ENCODE assay signal across 21 mouse cellular contexts in the genomic region with DNA sequence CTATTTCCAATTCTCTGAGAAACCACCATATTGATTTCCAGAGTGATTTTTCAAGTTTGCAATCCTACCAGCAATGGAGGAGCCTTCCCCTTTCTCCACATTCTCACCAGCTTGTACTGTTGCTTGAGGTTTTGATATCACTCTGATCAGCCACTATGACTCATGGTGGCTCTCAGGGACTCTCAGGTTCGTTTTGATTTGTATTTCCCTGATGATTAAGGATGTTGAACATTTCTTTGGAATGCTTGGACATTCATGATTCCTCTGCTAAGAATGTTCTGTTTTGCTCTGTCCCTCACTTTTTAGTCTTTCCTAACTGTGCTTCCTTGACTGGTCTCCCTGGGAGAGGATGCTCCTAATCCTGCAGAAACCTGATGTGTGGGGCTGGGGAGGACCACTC. TPM values are rescaled to one million over a fixed set of nuclear protein-coding genes. Genes with fewer than 3 reads are reported as not detected.
"Had no signal": no experiment of that assay in that cellular context is flagged by ENCODE, and none has a peak within 500 bp of the region (broad histone marks: within the 10 kb centered on the region; RNA-seq: fewer than 3 reads in every experiment).

No protein-coding gene starts in this region.

- H3K27ac ChIP-seq: midbrain, embryonic 10.5 days; midbrain, embryonic 12.5 days; neural tube, embryonic 13.5 days; neural tube, embryonic 15.5 days; stomach, embryonic 15.5 days; stomach, postnatal 0 days had no signal

- DNase-seq: lung, adult 18-20 months; lung, embryonic 14.5 days; lung, postnatal 10 days; lung, postnatal 4 days; midbrain, embryonic 14.5 days; retina, postnatal 1 day; right cerebral cortex, adult 18-20 months; right cerebral cortex, postnatal 14 days; thymus, adult 2 months; thymus, postnatal 25 days; thymus, postnatal 4 days had no signal

- H3K36me3 ChIP-seq: midbrain, embryonic 10.5 days; midbrain, embryonic 12.5 days; neural tube, embryonic 13.5 days; neural tube, embryonic 15.5 days; stomach, embryonic 15.5 days had no signal

- H3K4me3 ChIP-seq: midbrain, embryonic 10.5 days; midbrain, embryonic 12.5 days; myocyte; neural tube, embryonic 13.5 days; neural tube, embryonic 15.5 days; stomach, embryonic 15.5 days had no signal

- H3K27me3 ChIP-seq: midbrain, embryonic 12.5 days; neural tube, embryonic 13.5 days; neural tube, embryonic 15.5 days; stomach, embryonic 15.5 days had no signal

- H3K4me1 ChIP-seq: midbrain, embryonic 10.5 days; midbrain, embryonic 12.5 days; neural tube, embryonic 13.5 days; neural tube, embryonic 15.5 days; stomach, embryonic 15.5 days had no signal

RNA-seq across cellular contexts. Expression of gene Cpb1, which starts 6.3 kb away (rescaled TPM):
- total RNA-seq: megakaryocyte, adult 5-6 weeks; megakaryocyte-erythroid progenitor cell, adult 5-6 weeks had no signal
- polyA plus RNA-seq: midbrain, embryonic 12.5 days; midbrain, embryonic 14.5 days; myocyte; neural tube, embryonic 11.5 days; thymus, adult 2 months had no signal

RNA-seq across cellular contexts. Expression of gene Cpa3, which starts 39.8 kb away (rescaled TPM):
- polyA plus RNA-seq: midbrain, embryonic 10.5 days; myocyte had no signal
